Mouse (Mus musculus) brain, adult 2 months (tissue): Measurements from ENCODE around the gene Gm14409.
"Not testable (repeated sequence)": the region's sequence is repeated elsewhere in the genome, so short reads cannot be mapped to it uniquely, and the experiment has no call there.

ENCODE experiments used
- DNase-seq: peaks from one replicate; pipeline ENCODE4 v3.0.0; 2011; ENCODE audit warnings: low read depth, low spot score

Gm14409 gene

GRCm38 (mm10) chr2:177266936-177267335 is at the start of gene Gm14409:
Gene Gm14409, minus strand, starts transcription at chr2:177267036.
- DNase-seq = not testable (repeated sequence)

DNA sequence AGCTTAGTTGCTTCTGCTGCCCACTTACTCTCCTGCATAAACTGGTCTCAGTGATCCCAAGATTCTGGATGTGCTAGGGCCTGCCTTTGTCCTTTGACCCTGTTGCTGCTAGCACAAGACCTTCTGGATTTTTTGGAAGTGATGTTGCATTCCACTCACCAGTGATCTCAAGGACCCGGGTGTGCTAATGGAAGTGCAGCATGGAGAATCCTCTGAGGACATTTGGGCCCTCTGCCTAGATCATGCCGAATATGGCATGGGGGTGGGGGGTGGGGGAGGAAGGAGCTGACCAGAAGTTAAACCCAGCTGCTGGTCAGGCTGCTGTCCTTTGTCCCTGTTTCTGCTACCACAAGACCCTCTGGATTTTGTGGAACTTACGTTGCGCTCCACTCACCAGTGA is 42.8 kb upstream of the Gm14409 start:
- not testable (repeated sequence) for DNase-seq

DNA sequence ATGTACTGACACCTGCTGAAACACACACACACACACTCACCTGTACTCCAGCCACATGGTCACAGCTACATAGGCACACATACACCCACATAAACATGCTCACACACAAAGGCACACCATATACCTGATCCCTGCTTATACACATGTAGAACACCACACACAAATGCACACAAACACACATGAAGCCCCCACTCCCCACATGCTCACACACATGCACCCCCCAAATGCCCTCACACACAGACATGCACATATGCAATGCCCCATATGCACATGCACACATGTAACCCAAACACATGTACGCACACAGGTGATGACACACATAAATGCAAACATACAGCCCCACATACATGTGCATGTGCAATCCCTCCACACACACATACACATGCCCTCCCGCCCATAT is 38.1 kb upstream of the Gm14409 start:
- not testable (repeated sequence) for DNase-seq

DNA sequence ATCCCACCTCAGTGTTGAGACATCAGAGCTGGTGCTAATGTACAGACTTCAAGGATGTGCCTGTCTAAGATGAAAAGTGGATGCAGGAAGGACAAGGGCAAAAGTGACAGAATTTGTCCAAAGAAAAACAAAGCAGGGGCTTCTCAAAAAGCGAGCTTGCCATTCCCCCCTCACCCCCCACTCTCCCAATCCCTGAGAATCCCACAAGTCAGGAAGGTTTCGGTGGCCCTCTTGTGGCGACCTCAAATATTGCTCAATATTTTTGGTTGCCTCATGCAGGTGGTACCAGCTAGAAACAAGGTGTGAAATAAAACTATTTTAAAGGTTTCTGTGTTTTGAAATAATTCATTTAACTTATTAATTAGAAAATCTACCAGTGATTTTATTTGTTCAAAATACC is 16.9 kb upstream of the Gm14409 start:
- not testable (repeated sequence) for DNase-seq

DNA sequence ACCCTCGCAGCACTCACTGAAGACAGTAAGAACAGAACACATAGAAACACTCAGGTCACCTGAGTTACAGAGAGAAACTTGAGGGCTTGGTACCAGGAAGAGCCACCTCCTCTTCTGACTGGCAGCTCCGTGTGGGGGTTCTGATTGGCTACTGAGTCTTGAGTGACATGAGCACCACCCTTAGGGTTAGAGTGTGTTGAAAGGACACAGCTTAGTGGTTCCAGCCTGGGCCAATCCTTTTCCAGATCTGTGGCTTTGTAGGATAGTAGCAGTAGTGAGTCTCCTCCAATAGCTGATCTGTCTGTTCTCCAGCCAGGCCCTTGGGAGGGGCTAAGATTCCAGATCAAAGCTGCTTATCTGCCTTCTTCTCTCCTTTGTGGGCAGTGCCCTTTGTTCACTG is 10.9 kb upstream of the Gm14409 start:
- DNase-seq = not testable (repeated sequence)

DNA sequence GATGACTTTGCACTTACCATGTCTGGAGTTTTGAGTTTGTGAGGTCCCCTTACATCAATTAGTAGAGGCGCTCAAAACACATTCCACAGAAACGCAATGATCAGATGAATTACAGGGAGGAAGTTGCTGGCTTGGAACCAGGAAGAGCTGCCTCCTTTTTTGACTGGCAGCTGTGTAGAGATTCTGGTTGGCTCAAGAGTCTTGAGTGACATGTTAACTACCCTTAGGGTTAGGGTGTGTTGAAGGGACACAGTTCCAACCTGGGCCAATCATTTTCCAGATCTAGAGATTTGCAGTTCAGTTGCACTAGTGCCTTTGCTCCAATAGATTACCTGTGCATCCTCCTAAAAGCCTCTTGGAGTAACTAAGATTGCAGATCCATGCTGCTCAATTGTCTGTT is 5.4 kb upstream of the Gm14409 start:
- not testable (repeated sequence) for DNase-seq

DNA sequence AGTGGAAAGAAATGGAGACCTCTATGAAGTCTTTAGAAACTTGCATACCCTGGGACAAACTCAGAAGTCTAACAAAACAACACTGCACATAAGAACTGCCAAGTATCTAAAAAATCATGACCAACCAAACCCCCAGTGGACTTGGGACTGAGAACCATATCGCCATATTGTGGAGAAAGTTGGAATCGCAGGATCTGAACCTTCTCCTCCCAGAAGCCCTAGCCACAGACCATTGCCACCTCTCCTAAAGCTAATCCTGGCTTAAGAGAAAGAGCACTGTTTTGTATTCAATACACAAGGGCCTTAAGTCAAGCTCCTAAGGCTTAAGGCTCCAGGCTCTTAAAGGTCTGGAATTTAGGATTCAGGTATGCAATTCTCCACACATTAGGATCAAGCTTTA is 19.4 kb downstream of the Gm14409 start:
- DNase-seq = not testable (repeated sequence)

- DNase-seq = not testable (repeated sequence)
Measured at GRCm38 (mm10) chr2:177230461-177230860, 36.4 kb downstream of the Gm14409 start.
